Mouse (Mus musculus) retina, postnatal 7 days (tissue): ENCODE data around the gene Rnf123.

Experiments
- DNase-seq: peaks from one replicate; pipeline ENCODE4 v3.0.0-alpha.2; 2012; ENCODE audit warnings: low read depth, low spot score

Gene Rnf123

DNA sequence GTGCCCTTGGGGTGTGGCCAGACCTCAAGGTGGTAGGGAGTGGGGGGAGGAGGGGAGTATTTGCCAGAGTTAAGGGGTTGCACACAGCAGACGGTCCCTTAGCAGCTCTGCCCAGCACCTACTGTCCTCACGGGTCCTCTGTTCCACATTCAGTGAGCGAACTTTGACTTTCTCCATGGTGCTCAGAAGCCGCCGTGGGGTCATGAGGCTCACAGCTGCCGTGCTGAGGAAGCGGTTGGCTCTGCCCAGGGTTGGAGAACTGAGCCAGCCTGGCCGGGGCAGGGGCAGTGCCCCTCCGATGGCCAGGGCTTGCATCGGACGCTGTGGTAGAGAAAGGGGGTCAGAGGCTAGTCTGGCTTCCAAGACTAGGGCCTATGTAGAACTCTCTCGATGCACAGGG is 19.8 kb downstream of the Rnf123 start:
- DNase-seq = no peak

DNA sequence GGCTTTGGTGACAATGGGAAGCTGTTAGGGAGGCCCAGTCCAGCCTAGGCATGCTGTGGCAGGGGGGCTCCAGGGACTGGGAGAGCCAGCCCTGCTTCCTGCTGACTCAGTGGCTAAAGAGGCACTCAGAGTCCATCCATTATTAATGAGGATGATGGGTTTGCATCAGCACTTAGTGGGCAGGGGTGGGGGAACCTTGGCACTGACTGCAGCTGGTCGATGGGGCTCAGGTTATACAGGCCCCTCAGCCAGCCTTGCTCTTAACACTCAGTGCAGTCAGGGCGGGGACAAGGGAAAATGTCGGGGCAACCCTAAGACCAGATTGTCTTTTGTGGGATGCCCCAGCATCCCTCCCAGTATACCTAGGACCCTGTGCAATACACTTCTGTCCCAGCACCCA is 21.0 kb downstream of the Rnf123 start:
- DNase-seq = no peak

DNA sequence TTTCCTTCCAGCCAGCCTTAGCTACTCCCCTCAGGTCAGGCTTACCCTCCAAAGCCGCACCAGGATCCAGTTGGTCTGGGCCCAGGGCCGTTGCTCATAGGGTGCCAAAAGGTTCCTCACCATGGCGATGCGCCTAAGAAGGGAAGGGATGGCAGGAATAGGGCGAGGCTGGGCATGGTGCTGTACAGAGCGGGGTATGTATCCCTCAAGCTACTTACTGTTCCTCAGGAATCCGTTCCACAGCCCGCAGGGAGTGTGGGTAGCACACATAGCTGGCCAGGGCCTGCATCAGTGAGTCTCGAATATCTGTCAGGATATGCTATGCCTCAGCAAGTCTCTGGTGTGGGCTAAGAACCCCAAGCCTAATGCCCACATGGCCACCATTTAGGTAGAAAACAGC is 24.9 kb downstream of the Rnf123 start:
- no peak for DNase-seq

DNA sequence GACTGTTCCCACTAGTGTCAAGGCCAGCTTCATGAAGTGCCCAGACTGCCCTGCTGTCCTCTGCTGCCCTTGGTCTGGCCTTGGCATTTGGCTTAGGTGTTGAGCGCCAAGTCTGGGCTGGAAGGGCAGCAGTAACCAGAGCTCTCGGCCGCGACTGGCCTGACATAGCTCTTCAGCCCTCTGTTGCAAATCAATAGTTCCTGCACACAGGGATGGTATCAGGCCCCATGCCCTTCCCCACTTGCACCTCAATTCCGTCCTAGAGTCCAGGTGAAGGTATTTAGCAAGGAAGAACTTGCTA is 25.9 kb downstream of the Rnf123 start:
- no peak for DNase-seq

DNA sequence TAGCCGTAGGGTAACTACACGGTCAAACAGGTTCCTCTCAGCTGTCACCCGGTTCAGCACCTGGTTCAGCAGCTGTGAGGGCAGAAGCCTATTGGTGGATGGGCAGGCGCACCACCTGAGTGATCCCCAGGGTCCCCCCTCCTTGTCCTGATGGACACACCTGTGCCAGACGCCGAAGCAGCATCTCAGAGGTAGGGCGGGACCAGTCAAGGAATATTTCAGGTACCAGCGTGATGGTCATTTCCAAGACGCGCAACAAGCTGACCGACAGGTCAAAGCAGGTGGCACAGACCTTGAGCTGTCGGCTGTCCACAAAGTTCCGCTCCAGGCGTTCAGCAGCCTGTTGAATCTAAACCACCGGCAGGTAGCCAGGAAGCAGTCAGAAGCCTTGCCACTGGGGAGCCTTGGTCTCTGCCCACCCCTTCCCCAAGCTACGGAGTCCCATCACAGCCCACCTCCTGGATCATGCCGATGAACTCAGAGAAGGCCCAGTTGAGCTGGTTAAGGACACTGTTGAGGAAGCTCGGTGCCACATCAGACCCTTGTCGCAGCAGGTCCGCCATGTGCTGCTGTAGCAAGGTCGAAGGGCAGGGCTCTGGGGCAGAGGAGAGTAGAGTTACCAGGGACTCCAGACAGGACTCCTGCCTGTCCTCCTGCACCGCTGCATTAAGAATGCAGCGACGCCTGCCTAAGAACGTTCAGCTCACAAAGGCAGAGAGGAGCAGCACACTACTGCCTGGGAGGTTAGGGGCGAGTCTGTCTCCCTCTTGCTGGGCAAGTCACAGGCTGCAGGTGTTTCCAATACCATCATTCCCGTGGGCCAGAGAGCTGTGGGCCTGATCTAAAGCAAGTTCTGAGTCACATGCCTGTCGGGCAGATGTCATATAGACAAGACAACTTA is 26.5 kb downstream of the Rnf123 start:
- DNase-seq = no peak

DNA sequence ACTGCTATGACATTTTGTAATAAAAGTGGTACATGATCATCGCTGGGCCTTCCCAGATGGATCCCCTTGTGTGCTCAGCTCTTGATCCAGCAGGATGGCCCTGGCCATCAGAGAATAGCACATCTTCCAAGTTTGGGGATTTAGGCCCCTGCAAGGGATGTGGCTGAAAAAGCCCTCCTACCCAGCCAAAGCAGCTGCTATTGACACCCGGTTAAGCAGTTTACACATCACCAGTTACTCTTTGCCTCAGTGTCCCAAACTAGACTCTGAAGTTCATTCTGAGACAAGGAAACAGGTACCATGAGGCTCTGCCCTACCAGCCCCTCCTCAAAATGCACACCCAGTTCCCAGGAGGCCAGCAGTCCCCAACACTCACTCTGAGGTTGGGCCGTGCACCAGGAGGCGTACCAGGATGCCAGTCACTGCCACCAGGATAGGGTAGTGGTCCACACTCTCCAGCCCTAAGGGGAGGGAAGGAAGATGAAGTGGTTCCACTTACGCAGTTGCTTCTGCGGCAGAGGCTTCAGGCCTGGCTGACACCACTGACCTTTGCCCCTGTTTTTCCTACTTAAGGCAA is 27.4 kb downstream of the Rnf123 start:
- no peak for DNase-seq

DNA sequence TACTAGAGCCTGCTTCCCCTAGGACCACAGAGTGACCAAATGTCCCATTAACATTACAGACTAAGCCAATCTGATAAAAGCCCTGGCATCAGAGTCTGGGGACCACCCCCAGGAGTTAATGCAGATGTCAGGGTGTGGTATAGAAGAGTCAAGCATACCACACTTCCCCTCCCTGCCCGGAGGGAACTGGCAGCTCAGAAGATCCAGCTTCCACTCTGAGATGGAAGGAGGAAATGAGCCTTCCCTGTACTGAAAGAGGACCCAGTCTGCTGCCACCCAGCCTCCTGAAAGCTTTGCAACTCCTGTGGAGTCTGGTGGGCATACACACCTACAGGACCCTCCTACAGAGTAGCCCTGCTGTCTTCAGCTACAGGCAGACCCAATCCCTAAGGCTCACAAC is 28.1 kb downstream of the Rnf123 start:
- DNase-seq = no peak

DNA sequence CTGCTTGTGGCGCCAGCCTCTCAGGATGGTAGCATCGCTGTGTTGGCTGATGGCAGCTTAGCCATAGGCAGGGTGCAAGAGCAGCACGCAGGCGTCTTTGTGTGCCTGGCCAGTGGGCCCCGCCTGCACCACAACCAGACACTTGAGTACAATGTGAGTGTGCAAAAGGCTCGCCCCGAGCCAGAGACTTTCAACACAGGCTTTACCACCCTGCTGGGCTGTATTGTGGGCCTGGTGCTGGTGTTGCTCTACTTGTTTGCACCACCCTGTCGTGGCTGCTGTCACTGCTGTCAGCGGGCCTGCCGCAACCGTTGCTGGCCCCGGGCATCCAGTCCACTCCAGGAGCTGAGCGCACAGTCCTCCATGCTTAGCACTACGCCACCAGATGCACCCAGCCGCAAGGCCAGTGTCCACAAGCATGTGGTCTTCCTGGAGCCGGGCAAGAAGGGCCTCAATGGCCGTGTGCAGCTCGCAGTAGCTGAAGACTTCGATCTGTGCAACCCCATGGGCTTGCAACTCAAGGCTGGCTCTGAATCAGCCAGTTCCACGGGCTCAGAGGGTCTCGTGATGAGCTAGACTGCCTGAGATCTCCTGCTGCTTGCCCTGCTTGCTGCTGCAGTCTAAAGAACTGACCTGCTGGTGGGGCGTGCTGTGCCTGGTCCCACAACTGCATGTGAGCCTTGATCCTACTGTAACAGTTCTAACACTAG is 28.7 kb downstream of the Rnf123 start:
- DNase-seq = no peak

DNA sequence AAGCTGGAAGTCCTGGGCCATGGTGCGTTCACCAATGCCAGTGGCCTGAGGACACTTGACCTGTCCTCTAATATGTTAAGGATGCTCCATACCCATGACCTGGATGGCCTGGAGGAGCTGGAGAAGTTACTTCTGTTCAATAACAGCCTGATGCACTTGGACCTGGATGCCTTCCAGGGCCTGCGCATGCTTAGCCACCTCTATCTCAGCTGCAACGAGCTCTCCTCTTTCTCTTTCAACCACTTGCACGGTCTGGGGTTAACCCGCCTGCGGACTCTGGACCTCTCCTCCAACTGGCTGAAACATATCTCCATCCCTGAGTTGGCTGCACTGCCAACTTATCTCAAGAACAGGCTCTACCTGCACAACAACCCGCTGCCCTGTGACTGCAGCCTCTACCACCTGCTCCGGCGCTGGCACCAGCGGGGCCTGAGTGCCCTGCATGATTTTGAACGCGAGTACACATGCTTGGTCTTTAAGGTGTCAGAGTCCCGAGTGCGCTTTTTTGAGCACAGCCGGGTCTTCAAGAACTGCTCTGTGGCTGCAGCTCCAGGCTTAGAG is 29.4 kb downstream of the Rnf123 start:
- no peak for DNase-seq

DNA sequence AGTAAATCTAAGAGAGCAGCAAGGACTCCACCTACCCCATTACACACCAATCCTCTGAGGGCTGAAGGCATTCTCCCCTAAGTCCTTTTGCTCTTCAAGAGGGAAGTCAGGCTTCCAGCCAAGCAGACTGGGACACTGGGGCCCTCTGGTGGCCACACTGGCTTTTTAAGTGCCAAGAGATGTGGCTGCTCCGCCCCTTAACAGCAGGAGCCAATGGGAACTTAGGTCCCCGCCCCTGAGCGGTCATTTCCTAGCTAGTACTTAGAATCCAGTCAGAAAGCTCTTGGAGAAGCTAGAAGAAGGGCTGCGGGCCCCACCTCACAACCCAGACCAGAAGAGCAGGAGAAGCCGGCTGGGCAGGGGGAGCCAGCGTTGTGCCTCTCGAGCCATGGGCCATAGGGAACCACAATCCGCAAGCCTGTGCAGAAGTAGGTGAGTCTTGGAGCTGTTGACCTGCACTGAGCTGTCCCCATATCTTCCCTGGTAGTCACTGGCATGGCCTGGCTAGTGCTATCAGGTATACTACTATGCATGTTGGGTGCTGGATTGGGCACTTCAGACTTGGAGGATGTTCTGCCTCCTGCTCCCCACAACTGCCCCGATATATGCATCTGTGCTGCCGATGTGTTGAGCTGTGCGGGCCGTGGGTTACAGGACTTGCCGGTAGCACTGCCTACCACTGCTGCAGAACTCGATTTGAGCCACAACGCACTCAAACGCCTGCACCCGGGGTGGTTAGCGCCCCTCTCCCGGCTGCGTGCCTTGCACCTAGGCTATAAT is 30.1 kb downstream of the Rnf123 start, which contains the start of gene Amigo3:
Amigo3 (plus strand) TSS at position 275 of the 780 bp plus-strand sequence.
- peak; percentile 92 for DNase-seq

DNA sequence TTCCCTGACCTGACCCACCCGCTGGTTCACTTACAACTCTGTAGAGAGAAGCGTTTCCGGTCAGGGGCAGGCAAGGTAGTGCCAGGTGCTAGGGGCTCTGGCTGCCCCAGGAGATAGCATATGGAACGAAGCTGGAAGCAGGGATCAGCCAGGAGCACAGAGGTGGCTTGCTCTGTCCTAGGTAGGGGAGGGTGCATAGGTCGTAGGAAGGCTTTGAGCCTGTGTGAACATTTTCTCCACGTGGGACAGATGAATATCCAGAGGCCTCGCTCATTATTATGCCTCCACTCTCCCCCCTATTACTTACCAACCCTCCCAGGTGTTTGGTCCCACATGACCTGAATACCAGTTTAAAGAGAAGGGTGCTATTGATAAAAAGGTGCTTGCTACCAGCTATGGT is 30.7 kb downstream of the Rnf123 start:
- DNase-seq = no peak

DNA sequence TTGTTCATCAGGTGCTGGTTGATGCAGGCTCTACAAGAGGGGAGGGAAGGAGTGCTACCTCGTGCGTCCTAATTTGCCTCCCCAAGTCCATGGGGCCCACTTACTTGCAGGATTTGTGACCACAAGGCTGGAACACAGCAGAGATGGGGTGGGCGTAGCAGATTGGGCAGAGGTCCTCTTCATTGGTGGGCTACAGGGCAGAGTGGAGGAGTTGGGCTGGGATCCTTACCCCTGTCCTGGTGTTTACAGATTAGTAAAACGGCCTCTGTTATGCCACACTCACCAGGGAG is 31.3 kb downstream of the Rnf123 start:
- no peak for DNase-seq

DNA sequence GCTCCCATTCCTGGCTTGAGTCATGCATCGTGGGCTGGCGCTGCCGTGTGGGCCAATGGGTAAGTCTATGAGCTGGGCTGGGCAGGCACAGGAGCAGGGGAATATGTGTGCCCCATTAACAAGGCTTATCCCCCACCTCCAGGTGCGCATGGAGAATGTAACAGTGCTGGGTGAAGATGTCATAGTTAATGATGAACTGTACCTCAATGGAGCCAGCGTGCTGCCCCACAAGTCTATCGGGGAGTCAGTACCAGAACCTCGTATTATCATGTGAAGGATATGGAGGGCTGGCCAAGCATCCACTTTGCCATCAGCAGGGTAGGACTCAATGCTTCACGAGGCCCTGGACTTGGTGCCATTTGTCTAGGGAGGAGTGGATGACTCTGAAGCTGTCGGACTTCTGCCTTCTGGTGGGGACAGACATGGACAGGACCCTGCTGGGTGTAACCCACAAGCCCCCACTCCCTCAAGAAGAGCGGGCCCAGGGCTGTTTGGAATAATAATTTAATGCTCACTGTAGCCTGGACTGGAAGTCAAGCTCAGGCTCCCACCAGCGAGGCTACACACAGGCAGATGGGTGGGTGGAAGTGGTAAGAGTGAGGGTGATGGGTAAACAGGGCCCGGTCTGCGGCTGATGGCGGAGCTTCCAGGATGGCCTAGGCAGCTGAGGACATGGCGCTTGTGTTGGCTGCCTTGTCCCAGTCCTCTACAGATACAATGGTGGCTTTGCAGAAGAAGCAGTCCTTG is 31.8 kb downstream of the Rnf123 start:
- no peak for DNase-seq

DNA sequence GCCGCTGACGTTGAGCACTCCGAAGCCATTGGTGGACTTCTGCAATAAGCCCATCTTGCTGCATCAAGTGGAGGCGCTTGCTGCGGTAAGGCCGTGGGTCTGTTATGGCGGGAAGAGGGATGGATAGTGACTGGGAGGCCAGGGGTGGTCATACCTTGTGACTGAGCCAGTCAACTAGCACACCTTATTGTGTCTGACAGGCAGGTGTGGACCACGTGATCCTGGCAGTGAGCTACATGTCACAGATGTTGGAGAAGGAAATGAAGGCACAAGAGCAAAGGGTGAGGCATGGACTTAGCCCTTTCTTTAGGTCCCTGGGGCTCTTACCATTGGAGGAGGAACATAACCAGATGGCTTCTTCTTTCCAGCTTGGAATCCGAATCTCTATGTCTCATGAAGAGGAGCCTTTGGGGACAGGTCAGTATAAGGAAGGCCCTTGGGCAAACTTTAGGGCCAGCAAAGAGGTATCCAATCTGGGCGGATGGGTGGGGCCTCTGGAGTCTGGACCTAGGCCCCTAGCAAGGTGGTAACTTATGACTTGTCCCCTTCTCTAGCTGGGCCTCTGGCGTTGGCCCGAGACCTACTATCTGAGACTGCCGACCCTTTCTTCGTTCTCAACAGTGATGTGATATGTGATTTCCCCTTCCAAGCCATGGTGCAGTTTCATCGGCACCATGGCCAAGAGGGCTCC is 33.4 kb downstream of the Rnf123 start:
- no peak for DNase-seq

DNA sequence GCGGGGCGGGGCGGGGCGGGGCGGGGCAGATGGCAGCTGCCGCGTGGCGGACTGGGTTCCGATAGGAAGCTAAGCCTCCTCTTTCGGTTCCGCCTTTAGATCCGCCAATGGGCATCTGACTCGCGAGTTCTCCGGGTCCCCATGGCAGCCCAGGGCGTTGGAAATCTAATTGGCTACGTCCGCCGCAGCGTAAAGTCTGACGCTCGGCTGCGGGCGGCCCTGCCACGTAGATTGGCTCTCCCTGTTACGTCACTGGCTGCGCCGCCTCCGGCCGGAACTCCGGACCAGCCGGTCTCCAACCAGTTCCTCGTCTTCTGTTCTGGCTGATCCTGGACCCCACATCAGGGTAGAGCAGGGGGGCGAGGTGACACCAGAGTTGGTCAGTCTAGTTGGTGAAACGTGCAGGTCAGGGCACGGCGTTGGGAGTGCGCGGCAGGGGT is 34.1 kb downstream of the Rnf123 start, which contains the start of gene Gmppb:
Gmppb (plus strand) TSS at position 227 of the 440 bp plus-strand sequence.
- DNase-seq = peak; percentile 87

DNA sequence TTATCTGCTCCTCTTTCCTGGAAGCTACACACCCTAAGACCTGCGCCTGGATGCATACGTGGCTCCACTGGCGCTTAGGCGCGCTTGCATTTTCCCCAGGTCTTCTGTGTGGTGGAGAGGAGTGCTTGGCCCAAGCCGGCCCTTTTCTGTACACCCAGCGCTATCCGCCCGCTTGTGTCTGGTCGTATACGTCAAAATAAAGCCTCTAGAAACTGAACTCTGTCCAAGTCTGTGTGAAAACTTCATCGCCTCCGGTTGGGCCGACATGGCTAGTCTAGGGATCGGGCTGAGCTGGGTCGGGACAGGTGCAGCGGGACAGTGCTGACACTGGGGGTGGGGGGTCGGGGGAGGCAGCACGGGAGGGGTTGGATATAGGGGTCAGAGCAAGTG is 34.6 kb downstream of the Rnf123 start:
- DNase-seq = no peak

DNA sequence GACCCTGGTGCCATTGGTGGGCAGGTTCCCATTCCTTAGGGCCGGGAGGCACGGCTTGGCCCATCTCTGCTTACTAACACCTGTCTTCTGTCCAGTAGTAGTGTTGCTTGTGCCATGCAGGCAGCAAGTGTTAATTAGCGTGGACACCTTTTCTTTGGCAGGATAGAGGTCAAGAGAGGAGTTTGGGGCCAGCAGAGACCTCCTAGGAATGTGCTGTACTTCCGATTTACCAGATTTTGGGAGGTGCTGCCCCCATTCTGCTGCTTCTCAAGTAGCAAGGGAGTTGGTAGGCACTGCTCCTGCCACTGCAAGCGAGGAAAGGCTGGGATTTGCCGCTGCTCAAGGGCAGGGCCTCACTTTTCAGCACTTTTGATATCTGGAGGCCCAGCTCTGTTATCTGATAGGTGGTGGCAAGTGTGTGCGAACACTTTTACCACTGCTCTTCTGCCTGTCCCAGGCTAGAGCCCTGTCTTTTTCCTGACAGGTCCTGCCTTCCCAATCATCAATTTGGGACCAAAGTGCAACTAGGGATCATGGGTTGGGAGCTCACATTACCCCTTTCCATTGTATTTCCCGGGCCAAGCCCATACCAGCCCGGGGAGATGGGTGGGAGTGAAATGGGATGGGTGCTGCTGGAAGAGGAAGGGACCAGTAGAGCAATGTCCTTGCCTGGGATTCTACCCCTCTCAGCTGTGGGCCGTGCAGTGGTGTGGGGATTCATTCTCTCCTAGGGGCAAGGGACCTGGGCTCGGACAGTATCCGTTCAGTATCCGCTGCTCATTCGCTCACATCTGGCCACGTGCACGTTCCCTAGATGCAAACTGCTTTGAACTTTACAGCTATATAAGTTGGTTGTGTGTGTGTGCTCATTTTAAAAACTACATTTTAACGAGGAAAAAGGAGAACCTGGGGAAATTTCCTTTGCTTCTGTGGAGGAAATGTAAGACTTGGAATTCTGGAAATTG is 35.3 kb downstream of the Rnf123 start:
- no peak for DNase-seq

DNA sequence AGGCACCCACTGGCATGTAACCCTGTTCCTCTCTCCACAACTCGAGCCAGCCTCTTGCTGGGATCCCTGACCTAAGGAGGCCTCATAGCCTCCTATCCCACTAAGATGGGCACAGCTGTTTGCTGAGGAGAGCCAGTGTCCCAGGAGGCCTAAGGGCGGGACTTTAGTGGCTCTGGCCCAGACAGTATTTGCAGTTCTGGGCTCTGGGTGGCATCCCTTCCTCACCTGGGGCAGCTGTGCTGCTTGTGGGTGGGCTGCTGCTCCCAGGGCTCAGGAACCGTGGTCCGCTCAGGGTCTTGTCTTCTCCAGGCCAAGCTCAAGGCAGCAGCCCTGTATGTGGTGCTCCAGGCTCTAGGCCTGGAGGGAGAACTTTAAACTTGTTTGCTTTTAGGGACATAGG is 36.6 kb downstream of the Rnf123 start:
- no peak for DNase-seq

DNA sequence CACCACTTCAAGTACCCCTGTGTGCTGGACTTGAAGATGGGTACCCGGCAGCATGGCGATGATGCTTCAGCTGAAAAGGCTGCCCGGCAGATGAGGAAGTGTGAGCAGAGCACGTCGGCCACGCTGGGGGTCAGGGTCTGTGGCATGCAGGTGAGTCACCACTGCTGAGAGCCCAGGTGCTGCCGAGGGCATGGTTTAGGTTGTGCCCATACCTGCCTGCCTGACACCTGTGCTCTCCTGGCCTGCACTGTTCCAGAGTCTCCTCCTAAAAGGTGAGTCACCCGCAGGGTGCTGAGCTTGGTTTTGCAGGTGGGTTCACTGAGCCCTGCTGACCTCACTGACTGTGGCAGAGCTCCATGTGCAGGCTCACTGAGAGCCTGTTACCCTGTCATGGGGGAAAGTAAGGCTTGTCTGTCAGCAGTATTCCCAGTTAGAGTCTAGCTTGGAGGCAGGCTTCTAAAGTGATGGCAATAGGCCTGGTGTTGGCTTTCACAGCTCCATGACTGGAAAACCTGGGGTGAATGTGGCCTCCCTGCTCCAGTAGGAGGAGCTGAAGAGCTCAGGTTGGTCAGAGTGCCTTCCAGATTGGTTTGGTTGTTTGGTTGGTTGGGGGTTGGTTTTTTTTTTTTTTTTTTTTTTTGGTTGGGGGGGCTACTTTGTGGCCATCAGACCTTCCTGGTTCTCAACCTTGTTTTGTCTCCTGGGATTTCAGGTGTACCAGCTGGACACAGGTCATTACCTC is 38.2 kb downstream of the Rnf123 start:
- DNase-seq = no peak
